Mouse (Mus musculus): ENCODE measurements around the gene Nrf1.

- TF ChIP-seq CTCF (IDR thresholded peaks at IDR 0.05; ENCODE audit: borderline replicate concordance, control insufficient read depth, extremely low read depth, insufficient read depth, low read length, poor library complexity): no peak
- TF ChIP-seq POLR2A (IDR thresholded peaks at IDR 0.05; ENCODE audit: control insufficient read depth, extremely low read depth, insufficient read depth, low read length, poor library complexity): no peak
Observed at GRCm38 (mm10) chr6:30177305-30177704, 129.5 kb downstream of the Nrf1 start.

All from thymus, adult 2 months (tissue).